Mouse (Mus musculus) embryo, embryonic 10.5 days (tissue): ENCODE data around the gene Chmp5.

Source experiments
- DNase-seq: peaks from one replicate; pipeline ENCODE4 v3.0.0-alpha.2; 2015; ENCODE audit warnings: low spot score

The Chmp5 gene

GRCm38 (mm10) chr4:40946516-40947121 is 1.6 kb upstream of the Chmp5 start:
- DNase-seq, result no peak

GRCm38 (mm10) chr4:40947565-40948159 is 545 bp upstream of the Chmp5 start:
- no peak for DNase-seq

- DNase-seq, result peak; percentile 17
Measured at GRCm38 (mm10) chr4:40953521-40953920, 5.3 kb downstream of the Chmp5 start.

- DNase-seq, result no peak
Measured at GRCm38 (mm10) chr4:40955942-40956341, 7.7 kb downstream of the Chmp5 start.

- DNase-seq, result no peak
Measured at GRCm38 (mm10) chr4:40963536-40963935, 15.3 kb downstream of the Chmp5 start.

- DNase-seq, result no peak
Measured at GRCm38 (mm10) chr4:40969161-40969560, 21.0 kb downstream of the Chmp5 start.

GRCm38 (mm10) chr4:40969781-40970591 is 21.8 kb downstream of the Chmp5 start:
- no peak for DNase-seq

GRCm38 (mm10) chr4:40970592-40970841 is 22.3 kb downstream of the Chmp5 start:
- DNase-seq, result no peak

GRCm38 (mm10) chr4:40970842-40971701 is 22.9 kb downstream of the Chmp5 start, which contains the start of gene Nfx1:
Nfx1 (plus strand) TSS chr4:40970906.
- DNase-seq, result peak; percentile 98

- peak; percentile 57 for DNase-seq
Measured at GRCm38 (mm10) chr4:40971744-40972143, 23.5 kb downstream of the Chmp5 start.

- DNase-seq, result no peak
Measured at GRCm38 (mm10) chr4:40974011-40974410, 25.8 kb downstream of the Chmp5 start.

- DNase-seq, result no peak
Measured at GRCm38 (mm10) chr4:40975678-40976077, 27.5 kb downstream of the Chmp5 start.

GRCm38 (mm10) chr4:40976651-40977050 is 28.4 kb downstream of the Chmp5 start:
- DNase-seq, result no peak

- DNase-seq, result no peak
Measured at GRCm38 (mm10) chr4:40979430-40979829, 31.2 kb downstream of the Chmp5 start.

- DNase-seq, result no peak
Measured at GRCm38 (mm10) chr4:40982486-40982885, 34.3 kb downstream of the Chmp5 start.

- no peak for DNase-seq
Measured at GRCm38 (mm10) chr4:40983686-40984085, 35.5 kb downstream of the Chmp5 start.

GRCm38 (mm10) chr4:40989633-40990032 is 41.4 kb downstream of the Chmp5 start:
- no peak for DNase-seq

- DNase-seq, result no peak
Measured at GRCm38 (mm10) chr4:40996302-40996701, 48.1 kb downstream of the Chmp5 start.

- no peak for DNase-seq
Measured at GRCm38 (mm10) chr4:40997916-40998315, 49.7 kb downstream of the Chmp5 start.

- no peak for DNase-seq
Measured at GRCm38 (mm10) chr4:41000271-41000670, 52.1 kb downstream of the Chmp5 start.

GRCm38 (mm10) chr4:41000842-41001639 is 52.8 kb downstream of the Chmp5 start:
- no peak for DNase-seq

- DNase-seq, result no peak
Measured at GRCm38 (mm10) chr4:41013351-41013750, 65.1 kb downstream of the Chmp5 start.
